Mouse (Mus musculus): ENCODE data around the gene Tmem233. TPM values are rescaled to one million over a fixed set of nuclear protein-coding genes. Genes with fewer than 3 reads are reported as not detected.

Tmem233 gene
- polyA plus RNA-seq, 1 experiment from 2014 or later = not detected

- no peak for ATAC-seq (ENCODE audit: insufficient number of reproducible peaks, insufficient read depth, low FRiP score, low read depth)
- no peaks in the 10 kb centered on the region for H3K27me3 ChIP-seq (ENCODE audit: control insufficient read depth, insufficient read depth, low read length)
- H3K9me3 ChIP-seq (ENCODE audit: control insufficient read depth, low read length) = peaks cover 13% of the 10 kb centered on the region
- no peak overlapping the region for H3K27ac ChIP-seq (replicated peaks in 1 of 2; ENCODE audit: control insufficient read depth in 1 of 2, insufficient read depth in 1 of 2, low read depth in 2 of 2, low read length in 2 of 2)
- H3K9ac ChIP-seq (ENCODE audit: low read length) = no peak overlapping the region
- H3K36me3 ChIP-seq (ENCODE audit: control insufficient read depth, insufficient read depth, low read length) = peaks cover 76% of the 10 kb centered on the region
- WGBS = 97% methylated on average over 11 of the region's 11 CpGs
- H3K4me1 ChIP-seq (ENCODE audit: control insufficient read depth in 2 of 2, insufficient read depth in 2 of 2, low read length in 2 of 2) = no peaks in the 10 kb centered on the region
- no peak overlapping the region for H3K4me2 ChIP-seq (ENCODE audit: low read length)
- no peak overlapping the region for H3K4me3 ChIP-seq (ENCODE audit: control insufficient read depth in 1 of 2, insufficient read depth in 1 of 2, low read depth in 1 of 2, low read length in 2 of 2)
Observed at GRCm38 (mm10) chr5:115991717-115992116, 91.3 kb downstream of the Tmem233 start.

Other genes starting within 250 kb of the Tmem233 start
- 15.9 and 16.7 TPM in 2 replicates for gene Cit, start 238.0 kb downstream of the Tmem233 start, polyA plus RNA-seq (2014; fragmentation: Nextera tagmentation; extraction: Ambion mirVana)
- gene Prkab1, start 58.7 kb downstream of the Tmem233 start, polyA plus RNA-seq (2014; fragmentation: Nextera tagmentation; extraction: Ambion mirVana) = 38.0 and 40.5 TPM in 2 replicates
- 0.44 and 0.66 TPM in 2 replicates for gene Ccdc60, start 205.7 kb upstream of the Tmem233 start, polyA plus RNA-seq (2014; fragmentation: Nextera tagmentation; extraction: Ambion mirVana)

Measured in heart, embryonic 14.5 days (tissue).